Mouse (Mus musculus) liver, adult 10 weeks (tissue): ENCODE results near the gene Map4k2. TPM values are rescaled to one million over a fixed set of nuclear protein-coding genes. Genes with fewer than 3 reads are reported as not detected.

ENCODE experiments used
- polyA plus RNA-seq: library from polyadenylated mRNA; stranded (reverse); fragments of 350-450 nt; fragmentation: Illumina TruSeq; extraction: RNeasy Lipid Tissue Mini Kit (QIAGEN cat#74804); gene quantifications from one replicate; pipeline ENCODE4 v1.2.3, GENCODE M21; 2014; ENCODE audit warnings: low read depth, low replicate concordance

Map4k2 gene
- 3.2 TPM for polyA plus RNA-seq

DNA sequence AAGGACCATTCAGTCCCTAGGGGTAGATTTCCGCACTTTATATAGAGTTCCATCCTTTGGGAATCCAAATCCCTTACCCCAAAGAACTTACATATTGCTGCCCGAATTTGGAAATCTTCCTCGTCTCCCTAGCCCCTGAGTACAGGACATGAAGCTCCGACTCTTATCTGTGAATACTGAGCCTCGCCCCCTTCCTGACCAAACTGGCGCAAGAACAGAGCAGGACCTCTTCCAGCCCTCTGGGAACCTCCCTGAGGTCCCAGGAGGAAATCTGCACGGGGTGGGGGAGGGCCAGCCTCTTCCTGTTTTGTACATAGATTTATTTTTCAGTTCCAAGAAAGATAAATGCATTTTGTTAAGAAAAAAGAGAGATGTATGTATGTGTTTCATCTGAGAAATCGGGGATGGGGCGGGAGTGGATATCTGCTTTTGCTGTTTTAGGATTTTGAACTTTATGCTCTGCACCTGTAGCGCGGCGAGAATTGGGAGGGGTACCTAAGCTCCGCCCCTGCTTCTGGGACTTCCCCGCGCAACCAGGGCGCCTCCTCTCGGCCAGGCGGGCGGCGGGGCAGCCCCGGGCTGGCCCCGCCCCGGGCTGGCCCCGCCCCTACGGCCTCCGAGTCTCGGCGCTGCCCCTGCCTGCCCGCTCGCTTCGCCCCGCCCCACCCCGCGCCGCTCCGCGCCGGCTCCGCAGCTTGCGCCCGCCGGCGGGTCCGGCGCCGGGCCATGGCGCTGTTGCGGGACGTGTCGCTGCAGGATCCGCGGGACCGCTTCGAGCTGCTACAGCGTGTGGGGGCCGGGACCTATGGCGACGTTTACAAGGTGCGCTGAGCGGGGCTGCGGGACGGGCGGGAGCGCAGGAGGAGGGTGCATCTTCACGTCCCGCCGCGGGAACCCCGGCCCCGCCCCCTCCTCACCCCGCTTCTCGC, at the start of gene Map4k2:
TSS of gene Map4k2 (plus strand) at position 612 of the 929 bp plus-strand sequence.

DNA sequence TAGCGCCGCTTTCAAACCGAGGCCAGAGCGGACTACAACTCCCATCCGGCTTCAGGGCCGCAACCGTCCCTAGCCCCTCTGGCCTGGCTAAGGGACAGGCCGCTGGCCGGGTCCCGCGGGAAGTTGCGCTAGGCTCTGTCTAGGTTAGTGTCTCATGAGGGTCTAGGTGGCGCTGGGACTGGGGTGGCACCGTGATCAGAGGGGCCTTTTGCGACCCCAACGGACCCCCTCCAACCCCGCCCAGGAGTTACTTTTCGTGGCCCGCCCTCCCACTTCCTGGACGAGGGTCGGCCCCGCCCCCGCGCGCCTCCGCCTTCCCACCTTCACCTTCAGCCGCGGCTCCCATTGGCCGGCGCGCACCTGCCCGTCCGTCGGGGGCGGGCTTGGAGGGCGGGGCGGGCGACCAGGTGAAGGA, 34.8 kb upstream of the Map4k2 start, which contains the start of gene Cdc42bpg:
TSS of gene Cdc42bpg (plus strand) at position 320 of the 415 bp plus-strand sequence.

DNA sequence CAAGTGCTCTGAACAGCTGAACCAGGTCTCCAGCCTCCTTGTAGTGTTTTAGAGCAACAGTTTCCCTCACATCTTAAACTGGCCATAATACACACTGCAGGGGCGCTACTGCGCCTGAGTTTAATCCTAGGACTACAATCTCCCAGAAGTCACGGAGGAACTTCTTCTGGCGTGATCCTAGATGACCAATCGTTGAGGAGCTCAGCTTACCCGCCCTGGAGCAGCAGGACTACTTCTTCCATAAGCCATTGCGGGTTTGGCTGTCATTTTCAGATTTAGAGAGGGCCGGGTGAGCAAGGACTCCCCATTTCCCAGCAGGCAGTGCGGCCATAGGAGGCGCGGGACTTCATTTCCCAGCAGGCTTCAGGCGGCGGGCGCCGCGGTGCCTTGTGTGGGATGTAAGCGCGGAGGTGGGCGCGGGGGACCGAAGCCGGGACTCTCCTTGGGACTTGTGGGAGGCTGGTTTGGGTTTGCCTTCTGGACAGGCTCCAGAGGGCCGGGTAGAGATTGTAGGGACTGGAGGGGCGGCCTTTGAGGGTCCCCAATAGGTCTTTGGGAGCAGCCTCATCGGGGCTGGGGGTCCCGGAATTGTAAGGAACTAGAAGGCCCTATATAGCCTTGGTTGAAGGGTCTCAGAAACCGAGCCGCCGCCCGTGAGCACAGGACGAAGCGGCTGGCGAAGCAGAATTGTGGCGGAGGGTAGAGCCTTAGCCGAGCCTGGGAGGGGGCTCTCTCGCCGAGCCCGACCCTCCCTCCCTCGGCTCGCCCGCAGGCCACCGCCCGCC, 6.1 kb upstream of the Map4k2 start, which contains the start of gene Men1:
TSS of gene Men1 (plus strand) at position 307 of the 785 bp plus-strand sequence.

DNA sequence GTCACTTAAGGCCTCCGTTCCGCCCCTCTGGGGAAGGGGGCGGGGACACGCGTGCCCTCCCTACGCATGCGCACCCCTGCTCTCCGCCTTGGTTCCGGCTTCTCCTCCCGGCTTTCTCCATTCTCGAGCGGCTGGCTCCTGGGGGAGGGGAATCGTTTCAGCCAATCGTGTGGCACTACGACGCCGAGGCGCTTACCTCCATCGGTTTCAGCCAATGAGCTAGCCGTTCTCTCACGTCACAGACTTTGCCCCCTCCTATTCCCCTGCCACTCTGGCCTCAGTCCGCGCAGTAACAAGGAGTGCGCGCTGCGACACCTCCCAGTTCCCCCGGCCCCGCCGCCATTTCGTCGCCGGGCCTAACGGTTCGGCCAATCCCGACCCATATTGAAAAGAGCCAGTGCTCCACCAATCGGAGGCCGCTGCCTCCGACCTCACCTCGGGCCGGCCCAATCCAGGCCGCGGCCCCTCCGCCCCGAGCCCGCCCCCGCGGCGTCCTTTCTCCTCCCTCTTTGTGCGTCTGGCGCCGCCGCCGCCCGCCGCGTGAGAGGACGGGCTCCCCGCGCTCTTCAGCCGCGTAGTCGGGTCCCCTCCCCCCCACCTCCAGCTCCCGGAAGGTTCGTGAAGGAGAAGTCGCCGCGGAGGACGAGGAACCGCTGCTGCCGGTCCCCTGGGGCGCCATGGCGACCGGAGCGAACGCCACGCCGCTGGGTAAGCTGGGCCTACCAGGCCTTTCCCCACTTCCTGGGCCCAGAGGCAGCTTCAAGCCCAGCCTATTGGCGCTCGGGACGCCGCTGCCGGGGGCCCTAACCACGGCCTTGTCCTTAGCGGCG, 22.7 kb downstream of the Map4k2 start, which contains the start of gene Sf1:
TSS of gene Sf1 (plus strand) at position 280 of the 830 bp plus-strand sequence.

DNA sequence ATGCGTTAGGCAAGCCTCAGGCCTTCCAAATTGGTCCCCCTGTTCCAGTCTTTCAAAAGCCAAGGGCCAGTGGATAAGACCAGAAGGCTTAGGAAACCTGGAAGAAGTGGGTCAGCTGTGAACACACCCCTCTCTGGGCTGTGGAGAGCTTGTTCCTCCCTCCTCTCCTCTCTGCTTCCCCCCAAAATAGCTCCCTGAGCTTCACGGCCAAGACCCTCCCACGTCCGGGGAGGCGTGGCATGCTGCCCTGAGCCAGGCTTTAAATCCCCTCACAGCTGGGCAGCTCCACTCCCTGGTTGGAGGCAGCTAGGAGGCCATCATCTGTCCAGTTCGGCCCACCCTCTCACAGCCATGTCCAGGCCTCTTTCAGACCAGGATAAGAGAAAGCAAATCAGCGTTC, 43.2 kb downstream of the Map4k2 start, which contains the start of gene Pygm:
TSS of gene Pygm (plus strand) at position 272 of the 400 bp plus-strand sequence.

DNA sequence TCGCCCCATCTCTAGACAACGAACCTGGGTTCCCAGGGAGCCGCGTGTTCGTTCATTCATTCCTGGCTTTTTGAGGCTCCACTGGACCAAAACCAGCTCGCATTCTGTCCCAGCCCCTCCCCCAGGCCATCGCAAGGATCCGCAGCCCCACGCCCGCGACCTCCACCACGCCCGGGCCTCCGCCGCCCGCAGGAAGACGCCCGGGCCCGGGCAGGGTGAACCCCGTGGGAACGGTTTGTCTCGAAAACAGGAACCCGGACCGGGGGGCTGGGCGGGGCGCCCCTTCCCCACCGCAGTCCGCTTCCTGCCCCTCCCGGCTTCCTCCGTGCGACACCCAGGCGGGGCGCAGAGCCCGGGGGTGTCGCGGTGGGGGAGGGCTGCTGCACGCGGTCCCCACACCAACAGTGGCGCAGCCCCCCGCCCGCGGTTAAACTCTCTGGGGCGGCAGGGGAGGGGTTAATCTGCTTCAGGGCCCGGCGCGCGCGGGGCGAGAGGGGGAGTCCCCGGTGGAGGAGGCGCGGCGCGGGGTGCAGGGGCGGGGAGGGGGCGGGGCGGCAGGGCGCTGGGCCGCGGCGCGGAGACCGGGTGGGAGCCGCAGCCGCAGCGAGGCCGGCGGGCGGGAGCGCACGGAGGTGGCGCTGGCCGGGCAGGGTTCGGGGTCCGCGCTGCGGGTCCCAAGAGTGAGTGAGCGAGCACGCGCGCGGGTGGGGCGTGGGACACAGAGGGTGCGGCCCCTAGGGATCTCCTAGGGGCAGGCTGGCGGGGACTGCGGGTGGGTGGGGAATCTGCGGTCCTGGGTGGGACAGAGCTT, 58.6 kb downstream of the Map4k2 start, which contains the start of gene Rasgrp2:
TSS of gene Rasgrp2 (plus strand) at position 56 of the 811 bp plus-strand sequence.

Other genes with a start within 250 kb of the Map4k2 start
- gene AC131692.1, start 246.7 kb upstream of the Map4k2 start, polyA plus RNA-seq: not detected
- gene Naaladl1, start 235.4 kb upstream of the Map4k2 start, polyA plus RNA-seq: not detected
- gene Sac3d1, start 222.5 kb upstream of the Map4k2 start, polyA plus RNA-seq: 1.0 TPM
- gene Snx15, start 212.8 kb upstream of the Map4k2 start, polyA plus RNA-seq: 2.6 TPM
- not detected for gene Batf2, start 200.2 kb upstream of the Map4k2 start, polyA plus RNA-seq
- gene Arl2, start 199.6 kb upstream of the Map4k2 start, polyA plus RNA-seq: 0.98 TPM
- gene Majin, start 156.7 kb upstream of the Map4k2 start, polyA plus RNA-seq: not detected
- not detected for gene Gpha2, start 114.8 kb upstream of the Map4k2 start, polyA plus RNA-seq
- 0.93 TPM for gene Ppp2r5b, start 105.3 kb upstream of the Map4k2 start, polyA plus RNA-seq
- gene Atg2a, start 99.5 kb upstream of the Map4k2 start, polyA plus RNA-seq: 0.79 TPM
- gene Ehd1, start 64.4 kb upstream of the Map4k2 start, polyA plus RNA-seq: 4.2 TPM
- gene Cdc42bpg, start 34.7 kb upstream of the Map4k2 start, polyA plus RNA-seq: 0.82 TPM
- 3.5 TPM for gene Men1, start 6.2 kb upstream of the Map4k2 start, polyA plus RNA-seq
- 59.9 TPM for gene Sf1, start 22.6 kb downstream of the Map4k2 start, polyA plus RNA-seq
- not detected for gene Pygm, start 43.3 kb downstream of the Map4k2 start, polyA plus RNA-seq
- 6.7 TPM for gene Rasgrp2, start 58.2 kb downstream of the Map4k2 start, polyA plus RNA-seq
- gene Nrxn2, start 77.6 kb downstream of the Map4k2 start, polyA plus RNA-seq: not detected
- not detected for gene Slc22a12, start 201.9 kb downstream of the Map4k2 start, polyA plus RNA-seq